Mouse (Mus musculus): ENCODE measurements around the gene Akap6.

The Akap6 gene

DNA sequence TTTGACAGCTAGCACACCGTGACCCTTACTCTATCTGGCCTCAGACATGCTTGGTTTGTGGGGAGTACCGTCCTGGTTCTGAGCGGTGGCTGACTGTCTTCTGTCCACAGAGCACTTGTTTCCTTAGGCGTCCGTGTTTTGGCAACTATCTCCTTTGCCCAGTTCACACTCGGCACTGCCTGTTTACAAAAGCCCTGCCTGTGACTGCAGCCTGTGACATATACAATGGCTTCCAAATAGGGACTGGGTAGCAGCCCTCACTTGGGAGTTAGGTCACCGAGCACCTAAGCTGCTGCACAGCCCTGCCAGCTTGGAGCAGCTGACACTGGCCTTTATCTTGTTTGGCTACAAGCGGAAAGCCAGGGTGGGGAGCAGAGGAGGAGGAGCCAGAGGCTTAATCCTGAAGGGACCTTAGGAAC lies 91.2 kb downstream of the Akap6 start:
- peak; percentile 72 for DNase-seq

GRCm38 (mm10) chr12:52794131-52794530 lies 94.9 kb downstream of the Akap6 start:
- no peak for DNase-seq

DNA sequence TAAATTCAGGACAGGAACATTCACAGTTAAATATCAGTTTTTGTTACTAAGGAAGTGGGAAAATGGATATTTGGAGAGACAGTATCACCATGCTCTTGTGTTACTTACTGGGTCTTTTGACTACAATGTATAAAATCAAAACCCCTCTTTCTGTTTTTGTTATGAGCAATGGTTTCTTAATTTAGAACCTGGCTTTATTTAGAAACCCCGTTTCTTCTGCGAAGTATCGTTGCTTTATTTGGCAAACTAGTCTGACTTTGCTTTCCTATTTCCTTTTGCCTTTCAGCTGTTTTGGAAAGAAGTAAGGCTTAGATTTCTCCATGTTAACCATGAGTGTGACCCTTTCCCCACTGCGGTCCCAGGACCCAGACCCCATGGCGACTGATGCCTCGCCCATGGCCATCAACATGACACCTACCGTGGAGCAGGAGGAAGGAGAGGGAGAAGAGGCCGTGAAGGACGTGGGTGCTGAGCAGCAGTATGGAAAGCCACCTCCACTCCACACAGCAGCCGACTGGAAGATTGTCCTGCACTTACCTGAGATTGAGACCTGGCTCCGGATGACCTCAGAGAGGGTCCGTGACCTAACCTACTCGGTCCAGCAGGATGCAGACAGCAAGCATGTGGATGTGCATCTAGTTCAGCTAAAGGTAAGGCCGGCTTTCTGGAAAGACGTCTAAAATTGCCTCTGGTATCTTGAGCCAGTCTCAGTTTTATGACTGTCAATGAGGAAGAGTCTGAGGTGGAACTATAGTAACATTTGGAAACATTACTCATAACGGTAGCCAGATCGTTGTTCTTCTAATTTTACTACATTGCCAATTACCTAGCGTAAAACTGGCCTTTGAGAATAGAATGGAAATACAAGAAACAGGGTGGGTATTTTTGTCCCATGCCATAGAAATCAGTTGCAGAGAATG lies 96.6 kb downstream of the Akap6 start:
- no peak for DNase-seq

DNA sequence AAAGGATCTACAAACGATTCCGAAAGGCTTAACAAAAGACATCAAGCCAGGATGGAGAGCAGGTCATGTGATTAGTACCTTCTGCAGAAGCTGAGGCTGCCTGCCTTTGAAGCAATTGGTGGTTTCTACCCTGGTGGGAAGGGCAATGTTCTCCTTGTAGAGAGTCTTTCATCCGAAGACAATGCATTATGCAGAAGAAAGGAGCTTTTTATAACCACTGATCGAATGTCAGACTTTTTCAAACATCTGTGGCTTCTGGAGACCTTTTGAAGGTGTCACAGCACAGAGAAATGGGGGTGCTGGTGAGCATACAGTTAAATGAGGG lies 97.2 kb downstream of the Akap6 start:
- DNase-seq, result no peak

DNA sequence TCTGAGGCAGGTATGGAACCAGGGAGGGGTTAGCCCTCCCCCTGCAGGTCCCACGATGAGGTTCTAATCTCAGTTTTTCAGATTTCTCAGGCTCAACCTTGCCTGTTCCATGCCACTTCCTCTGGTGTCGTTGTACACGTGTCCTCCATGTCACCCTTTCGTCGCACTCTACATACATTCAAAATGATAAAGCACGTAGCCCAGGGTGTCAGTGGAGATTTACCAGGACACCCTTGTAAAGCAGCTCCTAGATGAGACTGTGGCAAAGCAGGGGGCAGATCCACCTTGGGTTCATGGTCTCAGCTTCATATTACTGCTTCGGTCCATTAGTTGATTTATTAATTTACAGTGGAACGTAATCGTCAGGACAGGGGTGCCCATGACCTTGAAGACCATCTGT lies 100.5 kb downstream of the Akap6 start:
- DNase-seq, result no peak

DNA sequence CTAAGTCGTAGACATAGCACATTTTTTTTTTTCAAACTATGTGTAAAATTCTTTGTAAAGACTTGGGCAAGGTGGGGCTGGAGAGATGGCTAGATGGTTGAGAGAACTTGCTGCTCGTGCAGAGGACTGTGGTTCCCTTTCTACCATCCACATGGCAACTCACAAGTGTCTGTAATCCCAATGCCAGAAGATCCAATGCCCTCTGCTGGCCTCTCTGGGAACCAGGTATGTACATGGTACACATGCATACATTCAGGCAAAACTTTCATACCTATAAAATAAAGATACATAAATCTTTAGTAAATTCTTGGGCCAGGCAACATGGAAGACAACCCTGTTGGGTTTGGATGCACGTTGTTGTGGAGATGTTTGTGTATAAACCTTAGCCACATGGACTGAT lies 107.1 kb downstream of the Akap6 start:
- no peak for DNase-seq

DNA sequence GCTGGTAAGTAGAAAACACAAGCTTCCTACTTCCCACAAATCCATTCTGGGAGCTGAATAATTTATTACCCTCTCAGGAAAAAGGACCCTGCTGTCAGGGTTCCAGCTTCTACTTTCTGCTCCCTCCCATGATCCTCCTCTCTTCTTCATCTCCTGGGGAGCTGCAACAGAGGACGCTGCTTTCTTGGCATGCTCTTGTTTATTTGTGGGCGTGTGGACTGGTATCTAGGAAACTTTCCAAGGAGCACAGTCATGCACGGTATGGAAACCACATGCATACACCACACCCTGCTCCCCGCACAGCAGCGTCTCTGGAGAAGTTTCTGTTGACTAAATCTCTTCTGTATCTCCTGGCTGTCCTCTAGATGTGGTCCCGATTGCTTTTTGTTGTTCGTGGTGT lies 119.4 kb downstream of the Akap6 start:
- DNase-seq, result no peak

GRCm38 (mm10) chr12:52824774-52825173 lies 125.6 kb downstream of the Akap6 start:
- DNase-seq, result no peak

- DNase-seq, result no peak
Observed at GRCm38 (mm10) chr12:52828944-52829736, 130.0 kb downstream of the Akap6 start.

DNA sequence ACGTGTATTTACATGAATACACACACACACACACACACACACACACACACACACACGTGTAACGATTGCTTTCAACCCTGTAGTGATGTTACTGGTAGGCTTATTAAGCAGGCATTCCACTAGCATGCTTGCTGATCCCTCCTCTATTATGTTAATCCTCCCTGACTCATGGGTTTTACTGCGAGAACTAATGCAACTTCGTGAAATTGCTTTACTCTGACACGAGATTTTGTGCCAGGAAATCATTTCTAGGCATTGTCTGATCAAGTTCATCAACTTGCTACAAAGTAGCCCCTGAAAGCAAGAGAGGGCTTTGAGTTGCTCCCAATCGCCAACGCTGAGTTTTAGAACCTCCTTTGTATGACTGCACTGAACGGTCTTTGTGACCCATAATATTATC lies 132.6 kb downstream of the Akap6 start:
- no peak for DNase-seq

- peak; percentile 87 for DNase-seq
Observed at GRCm38 (mm10) chr12:52832230-52832629, 133.0 kb downstream of the Akap6 start.

GRCm38 (mm10) chr12:52833141-52833540 lies 134.0 kb downstream of the Akap6 start:
- no peak for DNase-seq

DNA sequence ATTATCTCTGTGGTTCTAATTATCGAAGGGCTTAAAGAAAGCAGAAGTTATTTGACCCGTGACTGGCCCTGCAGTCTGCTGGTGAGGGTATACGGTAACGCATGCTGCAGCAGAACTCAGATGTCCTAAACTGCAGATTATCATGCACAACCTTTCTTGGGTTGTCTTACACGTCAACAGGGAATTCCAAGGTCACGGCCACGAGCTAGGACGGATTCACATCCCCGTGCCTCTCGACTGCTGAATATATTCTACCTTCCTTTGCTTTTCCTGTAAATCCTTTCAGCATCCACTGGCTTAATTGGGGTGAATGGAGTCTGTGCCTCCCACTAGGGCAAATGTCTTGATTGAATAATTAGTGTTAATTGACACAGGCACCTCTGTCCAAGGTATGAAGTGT lies 134.9 kb downstream of the Akap6 start:
- DNase-seq, result no peak

DNA sequence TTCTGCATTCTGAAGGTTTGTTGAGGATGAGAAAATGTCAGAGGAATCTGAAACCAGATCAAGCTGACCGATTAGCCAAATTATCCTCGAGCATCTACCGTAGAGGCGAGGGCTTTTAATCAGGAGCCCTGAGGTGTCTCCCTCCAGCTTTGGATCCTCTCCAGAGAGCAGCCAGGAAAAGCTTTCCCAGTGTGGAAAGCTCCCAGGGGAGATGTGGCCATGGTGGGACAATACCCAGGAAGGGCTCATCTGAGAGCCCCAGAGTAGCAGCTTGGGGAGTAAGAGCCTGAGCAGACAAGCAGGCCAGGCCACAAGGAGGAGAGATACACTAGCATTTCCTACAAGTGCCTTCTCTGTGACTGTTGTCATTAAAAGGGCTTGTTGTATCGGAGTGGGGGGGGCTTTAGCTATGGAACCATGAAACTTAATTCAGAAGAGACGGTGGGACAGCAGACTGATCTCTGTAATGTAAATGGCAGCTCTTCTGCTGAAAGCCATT lies 135.6 kb downstream of the Akap6 start:
- DNase-seq, result no peak

GRCm38 (mm10) chr12:52835291-52835742 lies 136.1 kb downstream of the Akap6 start:
- DNase-seq, result peak; percentile 31

DNA sequence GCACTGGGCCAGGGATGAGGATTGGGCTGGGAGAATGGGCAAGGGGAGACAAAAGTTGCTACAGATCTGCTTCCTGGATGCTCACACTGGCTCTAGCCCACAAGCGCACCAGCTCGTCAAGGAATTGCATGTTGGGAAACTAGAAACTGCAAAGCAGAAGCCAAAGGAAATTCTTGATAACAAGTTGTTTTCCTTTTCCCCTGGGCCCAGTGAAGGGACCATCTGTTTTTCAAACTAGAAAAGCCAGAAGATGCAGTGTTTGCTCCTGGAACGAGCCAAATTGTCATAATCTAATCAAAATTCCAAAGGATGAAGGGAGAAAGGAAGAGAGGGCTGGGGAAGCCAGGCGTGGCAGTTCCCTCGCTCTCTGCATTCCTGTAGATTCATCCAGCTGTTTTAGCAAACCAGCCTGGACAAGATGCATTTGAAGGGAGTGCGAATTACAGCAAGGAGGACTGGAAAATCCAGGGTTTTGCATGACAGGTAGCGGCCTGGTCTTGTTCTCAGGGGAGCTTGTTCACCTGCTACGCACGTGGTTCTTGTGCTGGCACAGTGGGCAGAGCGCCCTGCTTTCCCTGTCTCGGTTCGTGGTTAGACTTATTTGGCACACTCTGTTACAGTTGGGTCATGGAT lies 136.8 kb downstream of the Akap6 start:
- DNase-seq, result no peak

GRCm38 (mm10) chr12:52845982-52846381 lies 146.8 kb downstream of the Akap6 start:
- DNase-seq, result no peak

DNA sequence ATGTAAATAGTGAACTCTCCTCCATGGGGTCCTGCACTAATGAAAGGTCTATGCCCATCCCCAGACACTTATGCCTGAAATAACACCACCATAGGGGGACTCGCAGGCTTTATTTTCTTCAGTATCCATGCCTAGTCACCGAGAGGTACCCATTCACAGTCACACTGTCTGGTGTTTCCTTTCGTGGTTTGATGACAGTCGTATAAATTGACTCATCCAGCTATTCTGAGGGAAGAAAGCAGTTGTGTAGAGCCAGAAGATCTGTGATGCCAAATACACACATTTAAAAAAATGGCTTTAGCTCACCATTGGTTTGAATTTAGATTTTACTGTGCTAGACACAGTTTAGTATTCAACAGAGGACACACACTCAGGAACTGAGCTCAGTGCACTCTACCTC lies 147.8 kb downstream of the Akap6 start:
- no peak for DNase-seq

DNA sequence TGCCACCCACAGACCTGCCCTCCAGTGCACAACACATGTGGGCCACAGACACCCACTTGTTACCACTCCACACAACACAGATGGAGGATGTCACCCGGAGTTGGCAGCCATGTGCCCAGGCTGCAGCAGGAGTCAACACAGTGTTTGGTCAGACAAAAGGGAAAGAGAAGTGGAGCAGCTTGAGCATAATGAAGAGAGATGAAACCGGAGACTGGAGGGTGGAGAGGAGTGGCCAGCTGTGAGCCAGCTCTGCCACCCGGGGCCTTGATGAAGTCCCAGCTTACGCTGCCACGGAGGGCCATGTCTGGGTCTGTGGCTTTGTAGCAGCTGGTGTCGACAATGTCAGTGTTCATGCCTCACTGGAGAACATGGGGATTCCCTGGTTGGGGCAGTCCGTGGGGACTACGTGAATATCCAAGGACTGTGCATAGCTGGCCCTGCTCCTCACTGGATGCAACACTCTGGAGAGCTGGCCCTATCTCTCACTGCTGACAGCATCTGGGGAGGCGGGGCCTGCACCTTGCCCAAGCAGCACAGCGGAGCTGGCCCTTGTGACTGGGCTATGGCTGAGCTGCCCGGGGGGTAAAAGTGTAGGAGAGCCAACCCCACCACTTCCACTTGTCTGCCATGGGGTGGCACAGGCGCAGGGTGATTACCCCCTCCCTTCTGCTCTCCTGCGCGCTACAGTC lies 148.8 kb downstream of the Akap6 start:
- no peak for DNase-seq

GRCm38 (mm10) chr12:52848519-52848855 lies 149.3 kb downstream of the Akap6 start:
- DNase-seq, result no peak

- no peak for DNase-seq
Observed at GRCm38 (mm10) chr12:52849297-52849696, 150.1 kb downstream of the Akap6 start.

DNA sequence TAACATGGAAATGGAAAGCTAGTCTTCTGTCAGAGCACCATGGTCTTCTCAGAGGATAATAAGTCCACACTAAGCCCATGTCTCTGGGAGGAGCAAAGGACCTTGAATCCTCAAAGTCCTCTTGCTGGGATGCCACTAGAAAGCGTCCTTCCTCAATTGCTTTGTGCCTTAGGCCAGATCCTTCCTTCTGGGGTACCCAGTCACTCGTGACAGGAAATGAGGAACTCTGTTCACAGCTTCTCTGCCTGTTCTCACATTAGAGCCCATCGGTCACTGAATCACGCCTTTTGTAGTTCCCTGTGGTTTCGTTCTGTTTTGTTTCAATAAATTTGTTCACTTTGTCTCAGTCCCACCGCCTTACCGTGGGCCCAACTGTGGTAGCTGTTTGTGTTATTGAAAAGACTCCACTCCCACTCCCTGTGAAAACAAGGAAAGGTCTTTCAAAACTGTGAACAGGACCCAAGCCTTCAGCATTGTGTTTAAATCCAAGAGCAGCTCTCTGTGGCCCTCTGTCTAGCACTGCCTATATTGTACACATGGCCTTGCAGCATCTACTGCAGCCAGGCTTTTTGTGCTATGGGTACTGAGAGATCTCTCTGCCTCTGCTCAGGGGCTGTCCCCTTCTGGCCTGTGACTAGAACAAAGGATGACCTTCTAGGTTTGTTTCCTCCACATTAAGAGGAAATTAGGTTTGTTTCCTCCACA lies 151.3 kb downstream of the Akap6 start:
- DNase-seq, result no peak
